Mouse (Mus musculus) cerebellum, adult 2 months (tissue): ENCODE results near the gene Ankrd49.

Experiments
- CTCF ChIP-seq: fragments of 200-500 bp; IDR thresholded peaks from 2 replicates; pipeline ENCODE4 v1.5.1; 2011; ENCODE audit warnings: low read depth, mild to moderate bottlenecking, control low read depth, low read length, moderate library complexity, borderline replicate concordance; ENCODE audit not compliant: insufficient read depth
- POLR2A ChIP-seq: fragments of 200-500 bp; IDR thresholded peaks from 2 replicates; pipeline ENCODE4 v1.6.1; 2011; ENCODE audit warnings: low read length, control low read depth, borderline replicate concordance; ENCODE audit not compliant: insufficient read depth

GRCm38 (mm10) chr9:14770803-14771471, 13.7 kb downstream of the Ankrd49 start, which contains the start of gene 1700012B09Rik:
- no peak for TF ChIP-seq POLR2A
- TF ChIP-seq CTCF: no peak
